Mouse (Mus musculus): Measurements from ENCODE around the gene Smg6.
"Not testable (repeated sequence)": the region's sequence is repeated elsewhere in the genome, so short reads cannot be mapped to it uniquely, and the experiment has no call there.

The Smg6 gene

DNA sequence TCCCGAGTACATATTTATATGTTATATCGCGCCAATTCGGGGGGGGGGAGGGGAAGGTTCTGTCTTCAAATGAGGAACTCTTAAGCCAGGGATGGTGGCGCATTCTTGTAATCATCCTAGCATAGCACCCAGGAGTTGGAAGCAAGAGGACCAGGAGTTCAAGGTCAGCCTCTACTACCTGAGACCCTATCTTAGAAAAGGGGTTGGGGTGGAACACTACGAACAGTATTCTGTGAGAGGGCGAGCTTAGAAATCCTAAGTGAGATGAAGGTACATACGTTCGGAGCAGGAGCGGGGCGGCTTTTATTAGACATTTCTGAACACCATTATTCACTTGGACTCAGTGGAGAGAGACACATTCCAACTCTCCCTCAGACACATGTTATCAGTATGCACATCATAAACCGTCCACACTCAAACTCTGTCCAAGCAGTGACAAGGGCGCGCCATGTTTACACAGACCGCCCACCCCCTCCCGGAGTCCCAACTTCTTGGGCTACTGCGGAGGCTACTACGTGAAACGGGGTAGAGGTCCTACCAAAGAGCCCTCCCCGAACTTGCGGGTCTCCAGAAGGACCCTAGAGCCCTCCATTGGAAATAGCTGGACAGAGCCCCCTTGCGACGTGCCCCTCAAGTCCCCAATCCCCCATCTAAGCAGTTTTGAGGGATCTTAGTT lies 243.9 kb downstream of the Smg6 start, which contains the start of gene Hic1:
Gene Hic1, minus strand, starts transcription at position 115 of the 676 bp plus-strand sequence.
- DNase-seq, result no peak

GRCm38 (mm10) chr11:75170136-75170751 lies 244.6 kb downstream of the Smg6 start:
- peak; percentile 97 for DNase-seq

DNA sequence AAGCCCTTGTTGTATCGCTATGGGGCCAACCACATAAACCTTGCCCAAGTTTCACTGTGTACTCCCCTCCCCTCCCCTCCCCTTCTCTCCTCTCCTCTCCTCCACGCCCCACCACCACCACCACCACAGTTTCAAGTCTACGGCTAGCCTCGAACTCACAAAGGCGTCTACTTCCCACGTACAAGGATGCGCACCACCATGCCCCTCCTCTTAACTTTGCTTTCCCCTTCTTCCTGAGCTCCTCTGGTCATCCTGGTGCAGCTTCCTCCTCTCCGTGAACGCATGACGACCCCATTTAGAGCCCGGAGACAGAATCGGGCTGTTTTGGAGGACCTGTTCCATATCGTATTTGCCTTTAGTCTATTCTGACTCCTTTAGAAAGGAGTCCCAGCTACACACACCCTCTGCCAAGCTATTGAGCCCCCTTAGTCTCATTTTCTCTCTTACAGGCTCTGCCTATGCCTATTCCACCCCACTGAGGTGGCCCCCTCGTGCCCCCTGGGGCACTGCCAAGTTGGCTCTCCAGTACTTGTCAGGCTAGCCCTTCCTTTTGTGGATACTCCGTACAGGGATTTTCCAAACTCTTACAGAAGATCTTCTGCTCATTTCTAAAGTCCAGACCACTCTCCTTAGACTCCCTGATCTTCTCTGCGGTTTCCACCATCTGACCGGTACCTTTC lies 245.7 kb downstream of the Smg6 start:
- DNase-seq, result no peak

DNA sequence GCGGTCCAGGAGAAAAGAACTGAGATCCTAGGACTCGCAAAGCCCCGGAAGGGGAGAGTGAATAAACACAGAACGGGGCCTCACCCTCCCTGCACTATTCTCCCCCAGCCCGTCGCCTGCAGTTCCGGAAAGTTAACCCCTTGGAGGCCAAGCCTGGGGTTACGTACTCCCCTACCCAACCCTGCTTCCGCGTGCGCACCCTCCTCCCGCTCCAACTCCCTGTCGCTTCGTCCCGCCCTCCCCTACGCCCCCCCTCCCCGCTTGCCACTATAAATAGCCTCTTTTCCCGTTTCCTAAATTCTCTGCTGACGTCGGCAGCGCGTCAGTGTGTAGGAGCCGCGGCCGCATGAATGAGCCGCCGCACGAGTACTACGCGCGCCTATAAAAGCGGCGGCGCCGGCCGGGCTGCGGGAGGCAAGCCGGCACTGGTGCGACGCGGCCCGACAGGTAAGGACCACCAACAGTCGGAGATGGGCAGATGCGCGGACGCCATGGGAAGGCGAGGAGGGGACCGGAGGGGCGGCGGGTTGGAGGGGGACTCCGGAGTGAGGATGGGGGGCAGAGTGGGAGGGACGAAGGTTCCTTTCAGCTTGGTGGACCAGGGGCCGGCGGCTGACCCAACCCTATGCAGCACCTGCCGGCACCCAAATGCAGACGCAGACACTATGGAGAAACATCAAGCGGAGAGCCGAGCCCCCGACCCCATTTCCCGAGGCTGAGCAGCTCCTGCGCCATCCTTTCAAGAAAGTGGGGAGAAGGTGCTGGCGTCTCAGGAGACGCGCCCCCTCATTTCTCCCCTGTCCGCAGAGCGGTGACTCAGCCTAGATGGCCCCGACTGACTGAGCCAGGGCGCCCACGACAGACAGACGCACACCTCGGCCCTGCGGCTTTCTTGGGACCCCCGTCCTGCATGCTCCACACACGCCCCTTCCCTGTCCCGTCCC lies 246.8 kb downstream of the Smg6 start:
- DNase-seq, result no peak

DNA sequence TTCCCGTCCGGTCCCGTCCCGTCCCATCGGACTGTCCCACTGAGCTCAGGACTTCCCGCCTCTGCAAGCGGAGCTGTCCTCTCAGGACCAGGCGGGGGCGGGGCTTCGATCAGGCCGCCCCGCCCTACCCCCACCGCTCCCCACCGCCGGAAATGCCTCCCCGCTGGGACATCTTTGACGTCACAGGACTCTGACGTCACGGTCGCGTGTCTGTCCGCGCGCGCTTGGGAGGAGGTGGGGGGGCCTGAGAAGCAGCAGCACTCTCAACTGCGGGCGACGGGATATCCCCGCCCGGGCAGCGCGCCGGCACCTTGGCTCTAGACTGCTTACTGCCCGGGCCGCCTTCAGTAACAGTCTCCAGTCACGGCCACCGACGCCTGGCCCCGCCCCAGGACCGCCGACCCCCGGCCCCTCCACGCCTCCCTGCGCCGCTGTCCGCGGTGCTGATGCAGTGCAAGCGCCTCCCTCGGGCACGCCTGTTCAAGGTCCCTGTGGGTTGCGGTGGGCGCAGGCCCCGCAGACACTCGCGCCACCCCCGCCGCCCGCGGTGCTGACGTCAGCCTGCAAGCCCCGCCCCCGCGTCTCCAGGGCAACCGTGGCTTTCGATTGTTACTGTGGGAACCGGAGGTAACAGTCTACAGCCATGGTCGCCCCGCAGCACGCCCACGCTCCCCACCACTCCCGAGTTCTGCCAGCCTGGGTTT lies 247.6 kb downstream of the Smg6 start:
- DNase-seq, result peak; percentile 86

- no peak for DNase-seq
Observed at GRCm38 (mm10) chr11:75173799-75174165, 248.2 kb downstream of the Smg6 start.

DNA sequence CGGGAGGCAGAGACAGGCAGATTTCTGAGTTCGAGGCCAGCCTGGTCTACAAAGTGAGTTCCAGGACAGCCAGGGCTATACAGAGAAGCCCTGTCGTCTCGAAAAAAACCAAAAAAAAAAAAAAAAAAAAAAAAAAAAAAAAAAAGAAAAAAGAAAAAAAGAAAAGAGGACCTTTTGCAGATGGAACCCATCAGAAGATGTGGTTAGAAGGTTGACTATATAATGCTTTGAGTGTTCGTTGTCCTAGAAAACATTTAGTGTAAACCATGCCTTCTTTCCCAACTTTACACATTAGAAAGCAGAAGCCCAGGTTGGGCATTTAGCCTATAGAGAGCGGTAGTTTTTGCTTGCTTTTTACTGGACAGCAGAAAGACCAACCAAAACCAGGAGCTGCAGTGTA lies 249.0 kb downstream of the Smg6 start:
- DNase-seq, result not testable (repeated sequence)

- DNase-seq, result no peak
Observed at GRCm38 (mm10) chr11:75178011-75178410, 252.4 kb downstream of the Smg6 start.

DNA sequence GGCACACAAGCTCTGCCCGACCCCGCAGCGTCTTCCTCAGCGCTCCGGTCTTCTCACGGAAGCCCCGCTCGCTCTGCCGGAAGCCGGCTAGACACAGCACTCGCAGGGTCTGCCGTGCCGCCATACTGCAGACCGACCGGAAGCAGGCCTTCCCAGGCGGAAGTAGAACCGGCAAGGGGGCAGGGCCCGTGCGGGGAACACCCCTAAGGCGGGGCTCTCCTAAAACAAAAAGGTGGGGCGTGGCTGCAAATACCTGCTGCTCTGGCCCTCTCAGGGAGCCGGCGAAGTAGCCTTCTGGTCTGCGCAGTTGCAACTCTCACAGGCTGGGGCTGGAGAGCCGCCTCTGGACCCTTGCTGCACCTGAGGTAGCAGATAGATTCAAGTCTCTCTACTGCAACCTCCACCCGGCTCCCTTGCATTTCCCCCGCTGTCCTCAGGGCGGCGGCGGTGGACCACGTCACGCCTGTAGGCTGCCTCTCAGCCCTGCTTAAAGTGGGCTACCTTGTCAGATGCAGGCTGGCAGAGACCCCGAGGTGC lies 253.1 kb downstream of the Smg6 start, which contains the start of gene Ovca2:
Gene Ovca2, minus strand, starts transcription at position 164 of the 537 bp plus-strand sequence.
- DNase-seq, result peak; percentile 93

- DNase-seq, result no peak
Observed at GRCm38 (mm10) chr11:75183917-75184570, 258.4 kb downstream of the Smg6 start.

DNA sequence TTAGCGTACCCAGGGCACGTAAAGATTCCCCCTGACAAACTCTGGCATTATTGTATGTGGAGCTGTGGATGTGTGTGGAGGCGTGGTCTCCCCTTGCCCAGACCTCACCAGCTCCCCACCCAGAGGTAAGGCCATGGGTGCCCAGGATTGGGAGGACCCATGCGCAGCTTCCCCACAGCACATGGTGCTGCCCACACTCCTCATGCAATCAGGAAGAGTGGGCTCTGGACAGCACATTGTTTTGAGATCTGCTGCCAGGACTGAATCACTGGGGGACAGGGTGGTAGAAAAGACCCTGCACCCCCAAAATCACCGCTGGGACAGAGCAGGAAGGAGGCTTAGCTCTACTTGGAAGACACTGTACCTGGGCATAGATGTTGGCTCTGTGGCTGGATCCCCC lies 258.9 kb downstream of the Smg6 start:
- no peak for DNase-seq

DNA sequence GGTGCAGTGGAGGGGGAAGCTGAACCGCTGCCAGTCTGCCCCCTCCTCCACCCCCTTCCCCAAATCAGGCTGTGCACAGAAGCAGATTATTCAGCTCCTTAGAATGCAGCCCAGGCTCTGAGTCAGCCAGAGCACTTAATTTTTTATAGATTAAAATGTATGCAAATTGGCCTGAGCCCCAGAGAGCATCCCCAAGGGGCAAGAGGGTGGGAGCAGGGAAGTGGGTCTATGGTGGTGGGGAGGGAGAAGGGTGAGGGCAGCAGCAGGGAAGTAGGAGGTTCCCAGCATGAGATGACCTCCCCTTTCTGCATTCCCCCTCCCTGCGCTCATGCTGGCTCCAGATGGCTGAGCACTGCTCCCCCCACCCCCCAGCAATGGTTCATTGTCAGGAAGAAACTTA lies 259.4 kb downstream of the Smg6 start:
- no peak for DNase-seq

GRCm38 (mm10) chr11:75189713-75190370 lies 264.2 kb downstream of the Smg6 start:
- peak; percentile 23 for DNase-seq

GRCm38 (mm10) chr11:75190371-75190724 lies 264.7 kb downstream of the Smg6 start:
- peak; percentile 83 for DNase-seq

DNA sequence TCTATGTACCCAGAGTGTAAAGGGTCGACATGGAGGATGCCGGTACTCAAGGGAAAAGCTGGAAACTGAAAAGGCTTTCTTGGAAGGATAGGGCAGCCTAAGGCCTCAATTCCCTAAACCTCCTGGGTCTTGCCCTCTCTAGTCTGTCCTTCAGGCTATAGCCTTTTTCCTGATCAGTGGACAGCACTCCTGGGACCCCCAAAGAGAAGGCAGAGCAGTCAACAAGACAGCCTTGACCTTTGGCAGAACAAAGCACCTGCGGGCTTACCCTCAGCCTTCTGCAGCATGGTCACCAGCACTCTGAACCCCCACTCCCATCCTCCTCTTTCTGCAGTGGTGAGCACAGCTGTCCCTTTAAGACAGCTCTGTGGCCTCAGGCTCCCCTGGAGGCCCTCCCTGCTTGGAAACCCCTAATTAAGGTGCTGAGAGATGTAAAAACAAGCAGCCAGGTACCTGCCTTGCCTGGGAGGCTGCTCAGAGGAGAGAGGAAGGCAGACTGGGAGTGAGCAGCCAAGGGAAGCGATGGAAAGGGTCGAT lies 265.4 kb downstream of the Smg6 start, which contains the start of gene Dph1:
Gene Dph1, minus strand, starts transcription at position 337 of the 537 bp plus-strand sequence.
- no peak for DNase-seq

GRCm38 (mm10) chr11:75191841-75192240 lies 266.2 kb downstream of the Smg6 start:
- no peak for DNase-seq

GRCm38 (mm10) chr11:75192336-75193214 lies 267.0 kb downstream of the Smg6 start:
- DNase-seq, result peak; percentile 82

DNA sequence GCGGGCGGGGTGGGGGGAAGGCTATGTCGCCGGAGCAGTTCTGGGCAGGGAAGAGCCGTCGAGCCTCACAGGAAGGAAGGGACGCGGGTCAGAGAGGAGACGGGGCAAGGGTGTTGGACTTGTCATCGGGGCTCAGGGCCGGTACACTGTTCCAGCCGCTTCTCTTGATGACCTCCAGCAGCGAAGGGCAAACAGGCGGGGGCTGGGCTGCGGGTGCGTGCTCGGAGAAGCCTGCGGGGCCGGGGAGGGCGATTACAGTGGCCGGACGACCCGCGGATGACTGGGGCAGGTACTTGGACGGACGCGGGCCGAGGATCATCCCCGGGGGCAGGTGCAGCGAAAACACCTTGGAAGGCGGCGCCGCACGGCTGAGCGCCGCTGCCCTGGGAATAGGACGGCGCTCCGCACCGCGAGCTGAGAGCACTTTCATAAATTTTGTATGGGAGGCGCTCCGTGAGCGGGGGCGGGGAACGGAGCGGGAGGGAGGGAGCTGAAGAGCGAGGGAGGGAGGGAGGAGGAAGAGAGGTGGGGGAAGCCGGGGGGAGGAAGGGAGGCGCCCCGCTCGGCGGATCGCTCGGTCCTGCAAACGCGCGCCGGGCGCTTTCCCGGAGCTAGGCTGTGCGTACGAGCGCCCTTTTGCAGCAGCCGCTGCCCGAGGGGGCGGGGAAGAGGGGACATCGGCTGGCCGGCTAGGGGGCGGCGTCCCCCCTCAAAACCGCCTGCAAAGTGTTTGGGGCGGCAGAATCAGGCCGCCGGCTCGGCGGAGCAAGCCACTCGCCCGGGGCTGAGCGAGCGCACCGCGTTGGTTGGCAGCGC lies 267.8 kb downstream of the Smg6 start, which contains the start of gene Rtn4rl1:
Gene Rtn4rl1, plus strand, starts transcription at position 528 of the 816 bp plus-strand sequence.
- peak; percentile 81 for DNase-seq
